Mouse (Mus musculus) CD8-positive naive resting alpha-beta T cell, adult 57 days (primary cell): Measurements from ENCODE around the gene Eef1akmt3. TPM values are rescaled to one million over a fixed set of nuclear protein-coding genes. Genes with fewer than 3 reads are reported as not detected.

Experiments used
- total RNA-seq: library from RNA; stranded (reverse); gene quantifications from one replicate; pipeline ENCODE4 v1.2.4, GENCODE M21; 2023

The Eef1akmt3 gene
- total RNA-seq, result not detected

GRCm38 (mm10) chr10:127041274-127041766 lies at the start of gene Eef1akmt3, which contains the start of gene Mettl1:
Eef1akmt3 (minus strand) TSS chr10:127041513.
Mettl1 (plus strand) TSS chr10:127041414.

GRCm38 (mm10) chr10:127075080-127075479 lies 33.8 kb upstream of the Eef1akmt3 start, which contains the start of gene Agap2:
Agap2 (plus strand) TSS chr10:127075284.

GRCm38 (mm10) chr10:127070190-127071121 lies 29.1 kb upstream of the Eef1akmt3 start, which contains the start of gene Tspan31:
Tspan31 (minus strand) TSS chr10:127070264.

GRCm38 (mm10) chr10:127063239-127063872 lies 22.0 kb upstream of the Eef1akmt3 start, which contains the start of gene Cdk4:
Cdk4 (plus strand) TSS chr10:127063534.

GRCm38 (mm10) chr10:127059968-127060916 lies 18.9 kb upstream of the Eef1akmt3 start, which contains the start of gene March9:
March9 (minus strand) TSS chr10:127060184.

GRCm38 (mm10) chr10:127047954-127048353 lies 6.6 kb upstream of the Eef1akmt3 start, which contains the start of gene Cyp27b1:
Cyp27b1 (plus strand) TSS chr10:127048250.

GRCm38 (mm10) chr10:127030336-127031296 lies 10.7 kb downstream of the Eef1akmt3 start, which contains the start of gene Tsfm:
Tsfm (minus strand) TSS chr10:127030840.

GRCm38 (mm10) chr10:127000529-127000928 lies 40.8 kb downstream of the Eef1akmt3 start, which contains the start of gene Avil:
Avil (plus strand) TSS chr10:127000709.

Other genes with a start within 250 kb of the Eef1akmt3 start
- 4.5 TPM for gene Atp23, start 140.2 kb downstream of the Eef1akmt3 start, total RNA-seq
- gene Ctdsp2, start 62.8 kb downstream of the Eef1akmt3 start, total RNA-seq, result 63.3 TPM
- 1.3 TPM for gene Avil, start 40.8 kb downstream of the Eef1akmt3 start, total RNA-seq
- 17.7 TPM for gene Tsfm, start 10.7 kb downstream of the Eef1akmt3 start, total RNA-seq
- 31.4 TPM for gene Mettl1, start 99 bp downstream of the Eef1akmt3 start, total RNA-seq
- gene Cyp27b1, start 6.7 kb upstream of the Eef1akmt3 start, total RNA-seq, result 1.4 TPM
- gene March9, start 18.7 kb upstream of the Eef1akmt3 start, total RNA-seq, result 4.0 TPM
- gene Cdk4, start 22.0 kb upstream of the Eef1akmt3 start, total RNA-seq, result 126 TPM
- gene Tspan31, start 28.8 kb upstream of the Eef1akmt3 start, total RNA-seq, result 10.0 TPM
- gene Agap2, start 33.8 kb upstream of the Eef1akmt3 start, total RNA-seq, result 153 TPM
- 86.9 TPM for gene Os9, start 79.6 kb upstream of the Eef1akmt3 start, total RNA-seq
- 838 TPM for gene B4galnt1, start 123.7 kb upstream of the Eef1akmt3 start, total RNA-seq
- not detected for gene Slc26a10, start 139.1 kb upstream of the Eef1akmt3 start, total RNA-seq
- 0.49 TPM for gene Arhgef25, start 148.6 kb upstream of the Eef1akmt3 start, total RNA-seq
- 60.7 TPM for gene Dtx3, start 154.2 kb upstream of the Eef1akmt3 start, total RNA-seq
- 35.9 TPM for gene Pip4k2c, start 170.1 kb upstream of the Eef1akmt3 start, total RNA-seq
- gene Kif5a, start 221.8 kb upstream of the Eef1akmt3 start, total RNA-seq, result not detected
- gene Dctn2, start 224.9 kb upstream of the Eef1akmt3 start, total RNA-seq, result 99.5 TPM
- 93.2 TPM for gene Mbd6, start 247.5 kb upstream of the Eef1akmt3 start, total RNA-seq